Mouse (Mus musculus): ENCODE measurements around the gene Pde5a.

Gene Pde5a

DNA sequence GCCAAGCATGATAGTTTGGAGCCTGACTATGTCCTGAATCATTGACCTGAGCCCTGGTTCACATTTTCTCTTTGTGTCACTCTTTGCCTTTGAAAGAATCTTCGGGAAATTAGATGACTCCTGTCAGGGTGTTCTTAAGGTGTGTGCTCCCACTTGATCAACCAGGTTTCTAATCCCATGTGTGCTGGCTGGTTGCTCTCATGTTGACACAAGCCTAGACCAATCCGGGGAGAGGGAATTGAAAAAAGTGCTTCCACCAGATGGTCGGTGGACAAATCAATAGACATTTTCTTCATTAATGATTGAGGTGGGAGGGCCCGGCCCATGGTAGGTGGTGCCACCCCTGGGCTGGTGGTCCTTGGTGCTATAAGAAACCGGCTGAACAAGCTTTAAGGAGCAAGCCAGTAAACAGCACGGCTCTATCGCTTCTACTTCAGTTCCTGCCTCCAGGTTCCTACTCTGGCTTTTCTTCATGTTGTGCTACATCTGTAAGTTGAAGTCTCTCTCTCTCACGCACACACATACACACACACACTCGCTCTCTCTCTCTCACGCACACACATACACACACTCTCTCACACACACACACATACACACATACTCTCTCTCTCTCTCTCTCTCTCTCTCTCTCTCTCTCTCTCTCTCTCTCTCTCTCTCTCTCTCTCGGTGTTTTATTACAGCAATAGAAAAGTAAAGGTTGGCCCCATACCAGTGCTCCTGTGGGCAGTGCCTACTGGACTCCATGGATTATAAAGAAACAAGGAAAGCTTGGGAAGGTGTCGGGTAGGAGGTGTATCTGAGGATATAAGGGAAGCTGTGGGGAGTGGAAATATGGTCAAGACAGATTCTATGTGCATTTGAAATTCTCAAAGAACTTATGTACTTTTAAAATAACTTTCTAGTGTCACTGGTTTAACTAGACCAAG is 132.1 kb downstream of the Pde5a start:
- no peak for DNase-seq

DNA sequence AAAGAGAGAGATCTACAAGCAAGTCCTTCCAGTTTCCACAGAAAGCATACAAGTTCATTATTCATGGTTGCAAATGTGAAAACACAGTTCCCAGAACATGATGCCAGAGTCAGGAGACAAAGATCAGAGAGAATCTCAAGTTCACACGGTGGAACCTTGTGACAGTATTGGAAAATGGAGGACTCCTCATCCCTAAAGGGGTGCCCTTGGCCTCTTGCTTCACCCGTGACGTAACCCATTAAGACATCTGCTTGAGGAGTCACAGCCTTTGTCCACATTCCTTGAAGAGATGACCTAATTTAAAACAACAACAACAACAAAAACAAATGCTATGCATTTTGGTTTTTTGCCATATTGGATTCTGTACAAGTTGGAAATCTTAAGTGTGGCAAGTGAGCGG is 136.3 kb downstream of the Pde5a start:
- no peak for DNase-seq

DNA sequence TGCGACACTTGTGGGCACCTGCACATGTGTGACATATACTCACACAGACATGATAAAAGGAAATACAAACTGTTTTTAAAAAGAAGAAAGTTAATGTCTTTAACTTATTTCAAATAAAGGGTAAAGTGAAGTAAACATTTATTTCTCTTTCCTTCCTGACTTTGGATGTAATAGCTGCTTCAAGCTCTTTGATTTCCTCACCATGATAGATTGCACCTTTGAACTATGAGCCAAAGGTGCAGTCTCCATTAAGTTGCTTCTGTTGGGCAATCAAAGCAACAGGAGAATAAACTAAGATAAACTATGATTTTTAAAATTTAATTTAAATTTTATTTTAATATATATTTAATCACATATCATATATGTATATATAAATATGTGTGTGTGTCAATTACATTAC is 139.5 kb downstream of the Pde5a start:
- DNase-seq = no peak

DNA sequence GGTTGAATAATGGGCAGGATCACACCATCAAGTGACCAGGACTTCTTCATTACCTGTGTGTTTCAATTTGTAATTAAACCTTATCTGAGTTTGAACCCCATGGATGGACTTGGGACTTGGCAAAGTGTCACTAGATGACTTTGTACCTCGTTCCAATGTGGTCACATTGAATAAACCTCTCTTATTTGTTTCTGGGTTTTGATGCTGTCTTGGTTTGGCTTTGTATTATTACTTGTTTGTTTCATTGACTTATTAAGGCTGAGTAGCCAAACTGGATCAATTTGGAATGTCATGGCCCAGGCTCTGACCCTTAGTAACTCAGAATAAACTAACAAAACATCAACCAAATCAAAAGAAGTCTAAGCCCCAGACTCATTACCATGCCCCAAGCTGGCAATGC is 142.8 kb downstream of the Pde5a start:
- no peak for DNase-seq

DNA sequence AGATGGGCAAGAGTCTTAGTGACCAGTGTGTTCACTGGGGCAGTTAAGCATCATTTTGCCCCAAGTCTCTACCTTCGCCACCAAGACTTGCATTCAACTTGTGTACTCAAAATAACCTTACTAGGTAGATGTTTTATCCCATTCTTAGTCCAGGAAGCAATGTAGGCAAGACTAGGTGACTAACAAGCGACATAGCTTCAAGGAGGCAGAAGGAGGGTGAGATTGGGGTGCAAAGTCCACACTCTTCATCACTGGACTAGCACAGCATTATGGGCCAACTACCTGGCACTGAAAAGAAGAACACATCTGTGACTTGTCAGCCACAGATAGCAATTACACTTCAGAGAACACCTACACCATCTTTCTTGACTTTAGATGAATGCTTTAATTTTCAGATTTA is 148.1 kb downstream of the Pde5a start:
- no peak for DNase-seq

DNA sequence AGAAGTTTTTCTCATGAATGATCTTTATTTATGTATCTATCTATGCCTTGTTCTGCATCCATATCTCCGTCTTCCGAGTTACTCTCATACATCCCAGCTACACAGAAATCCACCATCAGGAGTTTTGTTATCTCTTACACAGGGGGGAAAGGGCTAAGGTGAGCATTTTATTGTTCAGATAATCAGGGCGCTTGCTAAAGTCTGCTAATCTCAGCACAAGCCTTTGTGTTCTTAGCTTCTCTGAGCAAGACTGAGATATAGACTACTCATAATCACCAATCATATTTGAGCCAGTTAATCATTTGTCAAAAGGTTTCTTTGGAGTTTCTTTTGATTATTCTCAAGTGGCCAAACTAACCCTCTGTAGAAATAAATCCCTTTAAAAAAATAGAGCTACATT is 148.8 kb downstream of the Pde5a start:
- no peak for DNase-seq

DNA sequence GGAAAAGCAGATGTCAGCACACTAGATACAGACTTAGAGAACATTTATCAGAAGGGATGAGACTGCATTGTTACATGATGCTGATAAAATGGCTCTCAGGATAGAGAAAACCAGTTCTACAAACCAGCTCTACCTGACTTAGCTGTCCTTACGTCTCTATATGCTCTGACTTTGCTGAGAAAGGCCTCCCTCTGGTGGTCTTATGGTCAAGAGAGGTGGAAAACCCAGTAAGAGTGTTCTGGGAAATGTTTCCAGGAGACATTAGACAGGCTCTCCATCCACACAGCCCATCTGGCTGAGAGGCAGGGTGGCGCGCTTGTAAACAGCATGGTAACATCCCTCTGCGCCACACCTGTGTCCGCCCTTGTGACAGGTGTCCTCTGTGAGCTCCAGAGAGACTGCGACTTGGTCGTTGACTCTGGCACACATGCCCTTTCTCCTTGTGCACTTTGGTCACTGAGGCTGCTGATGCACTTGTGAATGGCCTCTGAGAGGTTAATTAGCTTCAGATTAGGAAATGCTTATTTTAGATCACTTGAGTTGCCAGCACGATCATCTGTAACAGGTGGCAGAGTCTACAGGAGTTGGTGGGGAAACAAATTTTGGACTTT is 150.1 kb downstream of the Pde5a start:
- no peak for DNase-seq

DNA sequence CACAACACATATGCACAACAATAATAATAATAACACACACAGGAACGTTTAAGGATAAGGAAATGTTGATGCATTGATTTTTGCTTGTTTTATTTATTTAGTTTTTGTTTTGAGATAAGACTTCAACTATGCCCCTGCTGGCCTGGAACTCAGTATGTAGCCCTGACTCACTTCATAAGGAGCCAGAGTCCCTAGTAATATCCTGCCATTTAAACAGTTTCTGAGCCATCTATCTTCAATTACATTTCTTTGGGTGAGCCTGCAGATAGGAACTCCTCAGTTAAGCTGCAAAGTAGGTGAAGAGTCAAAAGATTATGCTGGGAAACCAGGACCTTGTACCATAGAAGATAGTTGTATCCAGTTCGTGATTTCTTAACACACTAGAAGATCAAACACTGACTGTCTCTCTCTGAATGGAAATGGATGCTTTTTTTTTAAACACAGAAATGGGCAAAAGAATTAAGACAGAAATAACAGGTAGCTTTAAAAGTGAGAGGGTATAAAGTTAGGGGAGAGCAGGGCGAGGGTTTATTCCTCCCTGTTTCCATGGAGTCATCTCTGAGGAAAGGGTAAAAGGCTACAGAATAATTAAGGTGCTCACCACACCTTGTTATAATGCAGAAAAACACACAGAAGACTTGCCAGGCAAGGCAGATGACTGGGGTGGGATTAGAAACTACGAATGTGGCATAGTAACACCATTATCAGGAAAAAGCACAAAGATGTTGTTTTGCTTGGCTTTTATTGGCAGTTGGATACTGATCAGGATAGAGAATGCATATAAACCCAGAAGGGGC is 159.0 kb downstream of the Pde5a start:
- no peak for DNase-seq

DNA sequence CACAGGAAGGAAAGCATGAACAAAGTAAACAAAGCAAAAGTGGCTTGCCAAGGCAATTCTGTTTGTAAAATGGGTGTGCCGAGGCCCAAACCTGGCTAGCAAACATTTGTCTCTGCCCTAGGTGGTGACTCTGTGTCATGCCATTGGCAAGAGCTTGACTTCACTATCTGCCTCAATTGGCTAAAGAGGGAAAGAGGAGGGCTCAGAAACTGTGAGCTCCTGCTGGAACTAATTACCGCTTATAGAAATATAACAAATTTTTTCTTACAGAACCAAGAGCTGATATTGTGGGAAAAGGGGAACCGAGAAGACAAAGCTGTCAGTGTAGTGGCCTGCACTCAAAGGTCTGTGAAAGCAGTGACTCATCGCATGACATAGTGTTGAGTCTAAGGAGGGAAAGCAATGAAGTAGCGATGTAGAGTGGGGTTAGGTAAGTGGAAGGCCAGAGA is 159.6 kb downstream of the Pde5a start:
- DNase-seq = no peak

DNA sequence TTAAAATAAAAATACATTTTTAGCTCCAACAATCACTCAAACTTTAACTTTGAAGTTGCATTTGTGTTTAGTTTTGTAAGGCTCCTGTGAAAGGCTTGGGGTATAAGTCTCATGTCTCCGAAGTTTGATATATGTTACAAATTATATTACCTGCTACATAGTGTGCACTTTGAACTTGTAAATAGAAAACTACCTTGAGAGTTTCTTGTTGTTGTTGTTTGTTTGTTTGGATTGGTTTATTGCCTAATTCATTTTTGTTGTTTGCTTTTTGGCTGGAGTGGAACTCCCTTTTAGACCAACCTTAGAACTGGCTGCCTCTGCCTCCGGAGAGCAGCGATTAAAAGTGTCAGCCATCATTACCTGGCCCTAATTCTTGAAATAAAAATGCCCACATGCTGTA is 166.0 kb downstream of the Pde5a start, which contains the start of gene Fabp2:
Gene Fabp2 (plus strand): TSS at position 301 of the 400 bp plus-strand sequence.
- DNase-seq = no peak

DNA sequence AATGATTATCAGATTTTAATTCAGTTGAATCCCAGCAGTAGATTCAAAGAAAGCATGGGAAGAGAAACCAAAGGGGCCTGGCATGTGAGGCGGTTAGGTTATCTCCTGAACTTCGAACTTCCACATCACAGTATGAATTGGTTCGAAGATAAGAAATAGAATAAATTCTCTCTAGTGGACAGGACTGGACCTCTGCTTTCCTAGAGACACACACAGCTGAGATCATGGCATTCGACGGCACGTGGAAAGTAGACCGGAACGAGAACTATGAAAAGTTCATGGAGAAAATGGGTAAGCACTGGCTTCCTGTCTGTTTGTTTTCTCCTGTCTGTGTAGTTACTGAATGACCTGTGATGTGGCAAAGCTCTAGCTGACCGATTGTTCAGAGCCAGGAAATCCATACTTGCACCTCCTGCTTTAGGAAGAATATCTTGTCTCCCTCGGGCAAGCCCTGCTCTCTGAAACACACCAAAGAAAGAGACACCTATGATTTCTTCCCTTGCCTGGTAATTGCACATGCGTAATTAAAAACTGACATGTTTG is 166.5 kb downstream of the Pde5a start:
- DNase-seq = no peak

DNA sequence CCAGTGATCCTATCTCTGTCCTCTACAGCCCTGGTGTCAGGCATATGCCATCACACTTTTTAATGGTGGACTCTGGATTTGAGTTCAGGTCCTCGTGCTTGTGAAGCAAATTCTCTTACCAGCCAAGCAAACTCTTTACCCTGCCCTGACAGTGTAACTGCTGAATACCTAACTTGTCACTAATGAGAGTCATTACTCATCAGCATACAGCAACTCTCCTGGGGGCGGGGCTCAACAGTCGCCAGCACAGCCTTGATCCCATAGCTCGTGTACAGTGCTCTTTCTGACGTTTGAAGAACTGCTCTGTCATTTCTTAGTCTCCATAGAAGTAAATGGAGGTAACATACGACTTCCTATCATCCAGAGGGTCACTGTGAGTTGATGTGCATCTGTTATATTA is 169.5 kb downstream of the Pde5a start:
- DNase-seq = no peak

DNA sequence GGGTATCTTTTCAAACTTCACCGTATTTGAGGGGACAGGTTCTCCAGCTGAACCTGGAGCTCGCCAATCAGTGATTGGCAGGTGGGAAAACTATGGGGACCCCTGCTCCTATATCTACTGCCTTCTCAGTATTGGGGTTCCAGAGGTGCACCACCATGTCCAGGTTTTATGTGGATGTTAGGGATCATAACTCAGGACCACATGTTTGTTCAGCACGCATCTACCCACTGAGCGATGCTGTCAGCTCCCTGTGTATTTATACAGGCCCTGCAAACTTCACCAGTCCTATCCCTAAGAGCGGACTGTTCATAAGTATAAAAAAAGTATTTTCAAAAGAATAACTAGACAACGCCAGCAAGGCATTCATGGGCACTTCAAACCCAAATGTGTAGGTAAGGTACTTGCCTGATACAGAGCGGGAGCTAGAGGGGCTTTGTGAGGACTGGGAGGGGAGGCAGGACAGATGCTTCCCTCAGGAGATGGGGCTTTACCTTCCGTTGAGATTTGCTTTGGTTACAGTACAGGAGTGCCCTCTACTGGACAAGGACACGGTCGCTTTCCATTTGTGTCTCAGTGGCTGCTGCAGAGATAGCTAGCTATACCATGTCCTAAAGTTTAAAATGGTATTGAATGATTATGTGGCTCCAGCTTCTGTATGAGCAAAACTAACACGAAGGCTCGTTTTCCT is 175.1 kb downstream of the Pde5a start:
- DNase-seq = peak; percentile 49

DNA sequence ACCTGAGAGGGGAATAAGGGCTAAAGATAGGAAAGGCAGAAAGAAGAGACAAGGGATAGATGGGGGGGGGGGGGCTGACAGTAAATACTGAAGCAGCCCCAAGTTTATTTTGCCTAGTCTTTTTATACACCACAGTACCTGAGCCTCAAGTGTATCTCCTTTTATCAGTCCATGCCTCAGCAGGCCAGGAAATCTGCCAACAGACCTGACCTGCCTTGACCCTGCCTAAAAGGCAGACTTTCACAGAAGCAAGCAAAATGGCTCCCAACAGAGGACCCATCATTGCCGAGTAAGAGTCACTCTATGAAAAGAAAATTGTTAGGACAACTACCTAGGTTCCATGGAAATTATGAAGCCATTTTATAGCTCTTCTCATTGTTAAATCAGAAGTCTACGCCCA is 179.1 kb downstream of the Pde5a start:
- no peak for DNase-seq
